Mouse (Mus musculus) granulocyte monocyte progenitor cell, adult 5-6 weeks (primary cell): ENCODE results near the gene Snx14. TPM values are rescaled to one million over a fixed set of nuclear protein-coding genes. Genes with fewer than 3 reads are reported as not detected.
A peak's percentile ranks its signal among the peaks of the same experiment; 100 is the strongest.

ENCODE experiments used
- ATAC-seq: replicated peaks from 2 replicates; pipeline ENCODE4 v1.8.0; 2016; ENCODE audit warnings: mild to moderate bottlenecking, moderate TSS enrichment, inconsistent platforms; ENCODE audit not compliant: poor library complexity, severe bottlenecking
- total RNA-seq, 2 experiments: library from RNA; stranded (forward) in 1 of 2; stranded (reverse) in 1 of 2; fragments of 200-712, 200-1000 nt in 1 of 2; fragments of >200 nt in 1 of 2; fragmentation: Nextera tagmentation in 1 of 2; gene quantifications; 2 replicates each; pipeline ENCODE4 v1.2.3; 2014 to 2017

Gene Snx14
- total RNA-seq, 2 experiments from 2014 or later = 18.1 to 39.3 TPM

GRCm38 (mm10) chr9:88394852-88395251 is 43.9 kb downstream of the Snx14 start:
- ATAC-seq = no peak

- ATAC-seq = no peak
These were observed 49.9 kb downstream of the Snx14 start for GRCm38 (mm10) chr9:88388826-88389225.

GRCm38 (mm10) chr9:88380542-88380941 is 58.2 kb downstream of the Snx14 start:
- no peak for ATAC-seq

GRCm38 (mm10) chr9:88380076-88380475 is 58.7 kb downstream of the Snx14 start:
- ATAC-seq = peak; percentile 79

GRCm38 (mm10) chr9:88379057-88379456 is 59.7 kb downstream of the Snx14 start:
- ATAC-seq = 0 out of 2 replicates have a peak, but pooled peaks have one; percentile 17

GRCm38 (mm10) chr9:88377483-88377882 is 61.3 kb downstream of the Snx14 start:
- ATAC-seq = peak; percentile 78

GRCm38 (mm10) chr9:88373001-88373400 is 65.8 kb downstream of the Snx14 start:
- 0 out of 2 replicates have a peak, but pooled peaks have one; percentile 5 for ATAC-seq

- ATAC-seq = no peak
These were observed 67.6 kb downstream of the Snx14 start for GRCm38 (mm10) chr9:88371201-88371600.

GRCm38 (mm10) chr9:88369666-88370065 is 69.1 kb downstream of the Snx14 start:
- ATAC-seq = no peak

GRCm38 (mm10) chr9:88368476-88368875 is 70.3 kb downstream of the Snx14 start:
- no peak for ATAC-seq

GRCm38 (mm10) chr9:88367751-88368150 is 71.0 kb downstream of the Snx14 start:
- ATAC-seq = no peak

- ATAC-seq = no peak
These were observed 71.4 kb downstream of the Snx14 start for GRCm38 (mm10) chr9:88367322-88367721.

GRCm38 (mm10) chr9:88366819-88367218 is 71.9 kb downstream of the Snx14 start:
- no peak for ATAC-seq

- ATAC-seq = peak; percentile 36
These were observed 72.5 kb downstream of the Snx14 start for GRCm38 (mm10) chr9:88366308-88366707.

GRCm38 (mm10) chr9:88363102-88363501 is 75.7 kb downstream of the Snx14 start:
- no peak for ATAC-seq

- ATAC-seq = no peak
These were observed 76.5 kb downstream of the Snx14 start for GRCm38 (mm10) chr9:88362055-88362850.

- no peak for ATAC-seq
These were observed 77.4 kb downstream of the Snx14 start for GRCm38 (mm10) chr9:88361211-88361909.

- ATAC-seq = peak; percentile 36
These were observed 79.6 kb downstream of the Snx14 start for GRCm38 (mm10) chr9:88359140-88359539.

- ATAC-seq = peak; percentile 79
These were observed 81.6 kb downstream of the Snx14 start for GRCm38 (mm10) chr9:88357173-88357572.

- no peak for ATAC-seq
These were observed 85.3 kb downstream of the Snx14 start for GRCm38 (mm10) chr9:88353459-88353858.

GRCm38 (mm10) chr9:88352741-88353140 is 86.0 kb downstream of the Snx14 start:
- ATAC-seq = no peak
